Mouse (Mus musculus): Measurements from ENCODE around the gene Sall2.

Gene Sall2

DNA sequence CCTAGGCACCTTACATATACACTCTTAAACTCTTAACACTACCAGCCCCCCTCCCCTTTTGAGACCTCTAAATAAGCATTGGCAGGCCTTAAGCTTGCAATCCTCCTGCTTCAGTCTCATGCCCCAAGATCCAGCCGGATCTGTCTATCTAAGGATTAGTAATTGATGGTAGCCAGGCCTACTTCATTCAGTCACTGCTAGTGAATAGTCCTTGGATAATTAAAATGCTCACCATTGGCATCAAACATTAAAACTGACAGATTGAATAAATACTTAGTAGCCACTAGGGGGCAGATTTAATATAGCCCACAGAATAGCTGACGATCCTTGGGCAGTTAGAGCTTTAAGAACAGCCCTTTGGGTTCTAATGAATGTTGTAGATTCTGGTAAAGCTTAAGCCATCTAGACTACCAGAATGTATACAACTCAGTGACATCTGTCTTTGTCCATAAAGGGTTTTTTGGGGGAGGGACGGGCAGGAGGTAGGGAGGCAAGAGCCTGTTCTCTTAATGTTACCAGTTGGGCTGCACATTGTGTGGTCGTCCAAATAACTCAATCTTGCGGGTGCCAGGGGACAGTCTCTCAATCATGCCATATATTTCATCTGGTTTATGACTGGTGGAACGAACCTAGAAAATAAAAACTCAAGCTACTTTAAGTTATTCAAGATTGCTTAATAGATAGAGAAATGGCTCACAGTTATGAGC, 32.9 kb downstream of the Sall2 start:
- DNase-seq = no peak

- no peak for DNase-seq
Observed at GRCm38 (mm10) chr14:52284191-52284590, 44.4 kb downstream of the Sall2 start.

DNA sequence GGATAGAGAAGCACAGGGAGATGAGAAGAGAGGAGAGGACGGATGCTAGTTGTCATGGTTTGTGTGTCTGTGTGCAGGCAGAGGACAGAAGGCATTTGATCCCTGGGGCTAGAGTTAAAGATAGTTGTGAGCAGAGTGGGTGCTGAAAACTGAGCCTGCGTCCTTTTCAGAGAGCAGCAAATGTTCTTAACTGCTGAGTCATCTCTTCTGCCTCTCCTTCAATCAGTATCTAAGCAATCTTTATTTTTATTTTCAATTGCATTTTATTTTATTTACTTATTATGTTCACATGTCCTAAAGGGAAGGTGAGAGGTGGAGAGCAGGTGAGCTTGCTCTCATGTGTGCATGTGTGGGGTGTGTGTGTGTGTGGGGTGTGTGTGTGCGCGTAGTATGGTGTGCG, 44.9 kb downstream of the Sall2 start:
- DNase-seq = no peak

GRCm38 (mm10) chr14:52279747-52280120, 48.8 kb downstream of the Sall2 start:
- DNase-seq = no peak

DNA sequence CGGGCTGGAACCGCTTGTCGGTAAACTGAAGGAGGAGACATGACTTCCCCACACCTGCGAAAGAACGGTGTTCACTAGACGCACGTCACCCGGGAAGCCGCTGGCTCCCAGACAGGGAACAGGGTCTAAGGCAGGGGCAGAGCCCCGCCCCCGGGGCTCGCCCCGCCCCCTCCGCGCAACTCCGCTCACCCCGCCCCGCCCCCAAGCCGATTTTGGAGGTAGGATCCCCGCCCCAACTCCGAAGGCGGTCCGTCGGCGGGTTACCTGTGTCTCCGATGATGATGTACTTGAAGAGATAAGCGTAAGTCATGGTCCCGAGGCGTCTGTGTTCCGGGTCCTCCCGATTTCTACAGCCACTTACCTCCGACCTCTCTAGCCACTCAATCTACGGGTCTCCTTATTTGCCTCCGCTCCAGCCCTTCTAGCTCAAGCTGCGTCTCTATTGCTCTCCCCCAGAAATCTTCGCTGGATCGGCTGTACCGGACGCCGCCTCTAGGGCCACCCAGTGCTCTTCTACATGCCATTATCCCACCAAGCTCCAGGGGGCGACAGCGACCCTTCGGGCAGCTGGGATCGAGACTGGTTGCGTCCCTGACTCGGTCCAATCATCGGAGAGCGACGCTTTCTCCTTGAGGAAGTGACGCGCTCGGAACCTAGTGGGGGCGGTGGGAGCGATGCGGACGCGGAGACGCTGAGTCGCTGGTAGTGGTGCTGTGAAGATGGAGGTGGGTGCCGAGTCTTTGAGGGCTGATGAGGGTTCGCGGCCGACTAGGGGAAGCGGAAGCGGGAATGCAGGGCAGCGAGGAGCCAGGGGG, 49.4 kb downstream of the Sall2 start, which contains the start of the genes Tox4 and Rab2b:
TSS of gene Tox4 (plus strand) at position 215 of the 815 bp plus-strand sequence.
TSS of gene Rab2b (minus strand) at position 614 of the 815 bp plus-strand sequence.
- peak; percentile 98 for DNase-seq

DNA sequence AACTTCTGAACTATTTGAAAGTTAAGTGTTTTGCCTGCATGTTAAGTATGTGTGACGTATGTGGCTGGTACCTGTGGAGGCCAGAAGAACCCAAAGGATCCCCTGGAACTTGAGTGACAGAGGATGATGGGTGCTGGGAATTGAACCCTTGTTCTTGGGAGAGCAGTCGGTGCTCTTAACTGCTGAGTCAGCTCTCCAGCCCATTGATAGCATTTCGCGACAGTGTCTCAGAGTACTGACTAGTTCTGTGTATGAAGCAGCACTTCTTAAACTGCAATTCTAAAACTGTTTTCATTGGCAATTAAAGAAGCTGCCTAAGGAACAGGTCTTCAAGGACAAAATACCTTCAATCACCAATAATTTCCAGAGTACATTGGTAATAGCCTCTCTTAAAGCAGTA, 51.4 kb downstream of the Sall2 start:
- no peak for DNase-seq

- no peak for DNase-seq
Observed at GRCm38 (mm10) chr14:52272781-52273180, 55.8 kb downstream of the Sall2 start.
